In the genomic region with DNA sequence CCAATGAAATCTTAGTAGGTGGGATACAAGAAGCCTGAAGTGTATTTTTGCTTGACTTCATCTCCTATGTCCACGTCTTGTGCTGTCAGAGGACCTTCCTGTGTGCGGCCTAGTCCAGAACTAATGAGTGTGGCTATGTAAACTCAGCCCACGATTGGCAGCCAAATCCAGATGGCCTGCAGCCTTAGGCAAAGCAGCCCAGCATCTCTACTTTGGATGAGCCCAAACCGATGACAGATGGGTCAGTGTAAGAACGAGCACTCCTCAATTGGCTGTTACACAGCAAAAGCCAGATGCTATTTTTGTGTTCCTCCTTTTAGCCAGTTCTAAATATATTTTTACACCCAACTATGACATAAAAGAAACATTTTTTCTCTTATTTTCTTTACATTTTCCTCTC, we compare ENCODE assay signal across 14 mouse cellular contexts. TPM values are rescaled to one million over a fixed set of nuclear protein-coding genes. Genes with fewer than 3 reads are reported as not detected.
DNase-seq lines count a peak whose midpoint lies in the region; ATAC-seq lines count a peak whose summit lies in the region.
"Had no signal": no experiment of that assay in that cellular context is flagged by ENCODE, and none has a peak within 500 bp of the region (broad histone marks: within the 10 kb centered on the region; RNA-seq: fewer than 3 reads in every experiment).

No protein-coding gene starts in this region.

- H3K9ac ChIP-seq in heart, embryonic 12.5 days = no peak overlapping the region
- H3K9ac ChIP-seq: heart, embryonic 13.5 days; limb, embryonic 13.5 days had no signal

- no peak overlapping the region for H3K4me2 ChIP-seq in heart, embryonic 12.5 days
- H3K4me2 ChIP-seq: heart, embryonic 13.5 days; limb, embryonic 13.5 days had no signal

- DNase-seq in heart, postnatal 10 days = peak; percentile 20 to 26
- peak; percentile 86 for DNase-seq in brain, adult 2 months (ENCODE audit: low read depth, low spot score)
- DNase-seq in cerebellum, adult 18-20 months = peak; percentile 40 to 45
- peak; percentile 16 to 23 for DNase-seq in layer of hippocampus, postnatal 36 days
- DNase-seq in Muller cell, postnatal 12 days (ENCODE audit: inconsistent ontology term) = no peak
- no peak for DNase-seq in spleen, postnatal 36 days (ENCODE audit: low spot score in 2 of 2)
- DNase-seq in adrenal gland, adult 18-20 months (ENCODE audit: low spot score in 2 of 2) = no peak
- DNase-seq: adrenal gland, postnatal 14 days; thymus, postnatal 14 days had no signal

- H3K36me3 ChIP-seq in heart, embryonic 12.5 days = no peaks in the 10 kb centered on the region
- H3K36me3 ChIP-seq: heart, embryonic 13.5 days; limb, embryonic 13.5 days had no signal

- peaks cover 3% of the 10 kb centered on the region; the same call in 1 of the 2 replicates for H3K9me3 ChIP-seq in heart, embryonic 12.5 days (replicated peaks)
- H3K9me3 ChIP-seq: limb, embryonic 13.5 days had no signal

- H3K27me3 ChIP-seq in heart, embryonic 12.5 days (replicated peaks) = no peaks in the 10 kb centered on the region
- H3K27me3 ChIP-seq: heart, embryonic 13.5 days had no signal

- intact Hi-C loops in heart, postnatal 10 days (cut with DNase I) = no loop called here

- 69% methylated on average over 5 of the region's 5 CpGs for WGBS in heart, embryonic 12.5 days

- no peak for ATAC-seq in heart, embryonic 12.5 days (ENCODE audit: insufficient number of reproducible peaks, low FRiP score)
- ATAC-seq: CD4-positive, CD25-positive, alpha-beta regulatory T cell, adult 4 months had no signal

- H3K4me1 ChIP-seq in heart, embryonic 12.5 days (replicated peaks) = no peaks in the 10 kb centered on the region
- H3K4me1 ChIP-seq: heart, embryonic 13.5 days; limb, embryonic 13.5 days had no signal

- H3K27ac ChIP-seq in heart, embryonic 12.5 days (ENCODE audit: poor library complexity, severe bottlenecking) = no peak overlapping the region
- H3K27ac ChIP-seq: heart, embryonic 13.5 days; kidney, postnatal 0 days; limb, embryonic 13.5 days had no signal

- no peak overlapping the region for H3K4me3 ChIP-seq in heart, embryonic 12.5 days
- H3K4me3 ChIP-seq: heart, embryonic 13.5 days; limb, embryonic 13.5 days had no signal

RNA-seq across cellular contexts. Expression of a gene that starts 32.2 kb away (rescaled TPM):
- total RNA-seq in heart, postnatal 10 days (2021) = under 1 TPM; 0.27 to 0.57 TPM
- 0.12 TPM in 1 of 2 replicates, not detected in the other for polyA plus RNA-seq in heart, embryonic 12.5 days (2016; fragmentation: Nextera tagmentation; extraction: Ambion mirVana)
- total RNA-seq in layer of hippocampus, postnatal 36 days (2021) = 1 to 10 TPM; 5.2 to 5.7 TPM
- total RNA-seq in adrenal gland, adult 18-20 months (2021) = not detected
- polyA plus RNA-seq: CD4-positive, CD25-positive, alpha-beta regulatory T cell, adult 4 months; limb, embryonic 13.5 days had no signal

RNA-seq across cellular contexts. Expression of a gene that starts 48.4 kb away (rescaled TPM):
- total RNA-seq in heart, postnatal 10 days (2021) = 10 to 100 TPM; 11.4 to 12.0 TPM
- polyA plus RNA-seq in heart, embryonic 12.5 days (2016; fragmentation: Nextera tagmentation; extraction: Ambion mirVana) = 25.4 and 26.4 TPM in 2 replicates
- total RNA-seq in layer of hippocampus, postnatal 36 days (2021) = 10 to 100 TPM; 42.7 to 45.5 TPM
- total RNA-seq in adrenal gland, adult 18-20 months (2021) = 10 to 100 TPM; 52.2 to 62.6 TPM

Comparison
In these comparisons a context has a peak if more than half of its experiments do, and no peak if none do; other contexts are left out.
1. DNase-seq: peak in heart, postnatal 10 days (2 of 2), brain, adult 2 months (single experiment), cerebellum, adult 18-20 months (2 of 2) and layer of hippocampus, postnatal 36 days (2 of 2); none in Muller cell, postnatal 12 days (single experiment), spleen, postnatal 36 days (0 of 2) and adrenal gland, adult 18-20 months (0 of 2).